Mouse (Mus musculus) bone marrow macrophage, adult 2 months (primary cell): ENCODE measurements around the gene Pglyrp2. TPM values are rescaled to one million over a fixed set of nuclear protein-coding genes. Genes with fewer than 3 reads are reported as not detected.

Experiments used
- H3K27ac ChIP-seq: 2 replicates; pipeline ENCODE4 v1.5.1; 2012; ENCODE audit warnings: low read depth, low read length; ENCODE audit not compliant: insufficient read depth
- H3K4me1 ChIP-seq: 2 replicates; pipeline ENCODE4 v1.6.1; 2012; ENCODE audit warnings: low read length; ENCODE audit not compliant: control insufficient read depth, insufficient read depth
- H3K4me3 ChIP-seq: 2 replicates; pipeline ENCODE4 v1.5.1; 2012; ENCODE audit warnings: mild to moderate bottlenecking, low read length, moderate library complexity; ENCODE audit not compliant: insufficient read depth
- CTCF ChIP-seq: IDR thresholded peaks from 2 replicates; pipeline ENCODE4 v1.5.1; 2012; ENCODE audit warnings: low read depth, mild to moderate bottlenecking, low read length, moderate library complexity
- POLR2A ChIP-seq: IDR thresholded peaks from 2 replicates; pipeline ENCODE4 v1.6.1; 2012; ENCODE audit warnings: mild to moderate bottlenecking, low read depth, low read length, borderline replicate concordance
- polyA plus RNA-seq: library from polyadenylated mRNA; stranded (reverse); fragments of >200 nt; gene quantifications from 2 replicates; pipeline ENCODE4 v1.2.4, GENCODE M21; 2012; ENCODE audit not compliant: missing spikeins, insufficient read depth, insufficient read length

Gene Pglyrp2
- polyA plus RNA-seq, 1 experiment, result not detected

DNA sequence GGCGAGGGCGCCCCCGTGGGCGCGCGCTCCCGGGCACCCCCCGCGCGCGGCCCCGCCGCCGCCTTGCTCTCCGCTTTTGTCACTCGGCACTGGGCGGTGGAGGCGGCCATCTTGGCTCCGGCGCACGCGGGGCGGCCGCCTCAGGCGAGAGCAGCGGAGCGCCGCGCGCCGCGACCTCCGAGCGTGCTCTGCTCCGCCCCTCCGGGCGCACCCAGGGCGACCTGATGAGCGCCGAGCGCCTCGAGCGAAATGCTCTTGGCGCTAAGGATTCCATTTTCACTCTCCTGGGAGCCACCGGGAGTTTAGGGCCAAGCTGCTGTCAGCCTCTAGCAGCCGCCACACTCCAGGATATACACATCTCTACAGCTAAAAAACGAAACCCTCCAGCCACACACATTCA is 59.6 kb downstream of the Pglyrp2 start:
- Histone ChIP-seq H3K4me1 (peaks cover 23% of the 10 kb centered on the region), H3K27ac (peak overlapping the region; percentile 43; the same call in 1 of the 2 replicates), H3K4me3 (peak overlapping the region; percentile 73)
- TF ChIP-seq CTCF, result no peak
- TF ChIP-seq POLR2A, result no peak

DNA sequence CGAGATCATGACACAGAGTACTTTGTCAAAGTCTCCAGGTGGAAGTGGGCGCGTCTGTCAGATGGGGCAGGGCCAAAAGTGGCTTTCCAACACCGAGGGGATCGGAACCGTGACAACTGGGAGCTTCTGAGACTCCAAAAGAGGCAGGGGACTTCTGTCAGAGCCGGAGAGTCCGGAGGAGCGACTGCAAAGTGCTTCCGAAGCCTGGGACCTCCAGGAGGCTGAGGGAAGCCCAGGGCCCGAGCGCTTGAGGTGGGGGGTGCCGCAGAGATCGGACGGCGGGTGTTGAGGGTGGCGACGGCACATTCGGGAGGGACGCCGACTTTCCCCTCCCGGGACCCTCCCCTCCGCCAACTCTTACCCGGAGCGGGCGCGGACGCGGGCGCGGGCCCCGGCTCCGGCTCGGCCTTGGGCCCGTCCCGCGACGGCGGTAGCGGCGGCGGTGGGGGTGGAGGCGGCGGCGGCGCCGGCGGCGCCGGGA is 60.1 kb downstream of the Pglyrp2 start:
- TF ChIP-seq CTCF, result no peak
- no peak for TF ChIP-seq POLR2A
- peak overlapping the region; percentile 73 for H3K4me3 ChIP-seq
- H3K4me1 ChIP-seq, result peaks cover 19% of the 10 kb centered on the region
- peak overlapping the region; percentile 26; the same call in 1 of the 2 replicates for H3K27ac ChIP-seq

DNA sequence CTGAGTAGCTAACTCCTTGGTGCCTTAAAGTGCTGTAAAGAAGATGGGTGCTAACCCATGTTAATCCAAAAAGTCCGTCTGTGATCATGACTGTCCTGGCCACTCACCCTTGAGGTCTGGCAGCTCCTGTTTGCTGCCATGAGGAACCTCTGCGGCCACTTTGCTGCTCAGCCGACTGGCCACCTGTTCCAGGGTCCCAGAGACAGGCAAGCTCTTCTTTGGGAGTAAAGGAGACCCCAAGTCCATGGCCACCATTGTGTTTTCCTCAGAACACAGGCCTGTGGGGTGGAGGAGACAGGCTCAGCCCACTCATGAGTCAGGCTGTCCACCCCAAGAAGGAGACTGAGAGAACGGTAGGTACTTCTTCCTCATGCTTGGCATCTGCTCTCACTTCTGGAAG is 61.3 kb downstream of the Pglyrp2 start:
- H3K4me3 ChIP-seq, result peak overlapping the region; percentile 73
- no peak for TF ChIP-seq POLR2A
- no peak for TF ChIP-seq CTCF

More for the DNA sequence above, 61.3 kb downstream of the Pglyrp2 start:
- Histone ChIP-seq H3K27ac (no peak overlapping the region), H3K4me1 (peaks cover 18% of the 10 kb centered on the region)

Other genes with a start within 250 kb of the Pglyrp2 start
- gene Ephx3, start 234.6 kb downstream of the Pglyrp2 start, polyA plus RNA-seq, result not detected in 2 replicates
- gene Brd4, start 139.4 kb downstream of the Pglyrp2 start, polyA plus RNA-seq, result 72.2 and 88.2 TPM in 2 replicates
- 77.4 and 90.0 TPM in 2 replicates for gene Akap8, start 102.9 kb downstream of the Pglyrp2 start, polyA plus RNA-seq
- 87.0 and 116 TPM in 2 replicates for gene Akap8l, start 73.6 kb downstream of the Pglyrp2 start, polyA plus RNA-seq
- gene Wiz, start 34.7 kb downstream of the Pglyrp2 start, polyA plus RNA-seq, result 19.3 and 24.2 TPM in 2 replicates
- 26.6 and 31.3 TPM in 2 replicates for gene Rasal3, start 20.6 kb downstream of the Pglyrp2 start, polyA plus RNA-seq
- not detected in 2 replicates for gene Cyp4f39, start 28.6 kb upstream of the Pglyrp2 start, polyA plus RNA-seq
- gene Cyp4f17, start 81.9 kb upstream of the Pglyrp2 start, polyA plus RNA-seq, result 2.2 and 3.5 TPM in 2 replicates
- gene Cyp4f16, start 112.4 kb upstream of the Pglyrp2 start, polyA plus RNA-seq, result 52.2 and 53.6 TPM in 2 replicates
- 0.48 TPM in 1 of 2 replicates, not detected in the other for gene Cyp4f37, start 197.1 kb upstream of the Pglyrp2 start, polyA plus RNA-seq
- gene Cyp4f40, start 234.7 kb upstream of the Pglyrp2 start, polyA plus RNA-seq, result not detected in 2 replicates